Mouse (Mus musculus) cerebellum, adult 11-12 months (tissue): ENCODE data around the gene Filip1l.

Experiments
- DNase-seq: peaks from one replicate; pipeline ENCODE4 v3.0.0; 2022

Gene Filip1l

DNA sequence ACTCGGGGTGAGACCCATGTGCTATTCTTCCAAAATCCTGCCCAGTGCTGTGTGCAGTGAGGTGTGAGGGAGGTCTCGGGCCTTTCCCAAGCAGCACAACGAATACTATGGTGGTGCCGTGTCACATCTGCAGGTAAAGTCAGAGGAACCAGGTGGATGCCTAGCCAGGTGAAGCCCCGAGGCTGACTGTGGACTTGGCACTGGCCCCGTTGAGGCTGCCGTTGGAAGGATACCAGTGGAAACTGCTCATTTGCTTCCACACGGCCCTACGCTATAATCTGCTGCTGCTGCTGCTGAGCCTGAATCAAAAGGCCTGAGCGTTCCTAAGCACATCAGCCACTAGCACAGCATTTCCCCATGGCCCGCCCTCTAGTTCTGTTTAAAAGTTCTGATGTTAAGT is 86.3 kb downstream of the Filip1l start:
- DNase-seq: no peak

GRCm38 (mm10) chr16:57440706-57441437 is 88.0 kb downstream of the Filip1l start:
- no peak for DNase-seq

DNA sequence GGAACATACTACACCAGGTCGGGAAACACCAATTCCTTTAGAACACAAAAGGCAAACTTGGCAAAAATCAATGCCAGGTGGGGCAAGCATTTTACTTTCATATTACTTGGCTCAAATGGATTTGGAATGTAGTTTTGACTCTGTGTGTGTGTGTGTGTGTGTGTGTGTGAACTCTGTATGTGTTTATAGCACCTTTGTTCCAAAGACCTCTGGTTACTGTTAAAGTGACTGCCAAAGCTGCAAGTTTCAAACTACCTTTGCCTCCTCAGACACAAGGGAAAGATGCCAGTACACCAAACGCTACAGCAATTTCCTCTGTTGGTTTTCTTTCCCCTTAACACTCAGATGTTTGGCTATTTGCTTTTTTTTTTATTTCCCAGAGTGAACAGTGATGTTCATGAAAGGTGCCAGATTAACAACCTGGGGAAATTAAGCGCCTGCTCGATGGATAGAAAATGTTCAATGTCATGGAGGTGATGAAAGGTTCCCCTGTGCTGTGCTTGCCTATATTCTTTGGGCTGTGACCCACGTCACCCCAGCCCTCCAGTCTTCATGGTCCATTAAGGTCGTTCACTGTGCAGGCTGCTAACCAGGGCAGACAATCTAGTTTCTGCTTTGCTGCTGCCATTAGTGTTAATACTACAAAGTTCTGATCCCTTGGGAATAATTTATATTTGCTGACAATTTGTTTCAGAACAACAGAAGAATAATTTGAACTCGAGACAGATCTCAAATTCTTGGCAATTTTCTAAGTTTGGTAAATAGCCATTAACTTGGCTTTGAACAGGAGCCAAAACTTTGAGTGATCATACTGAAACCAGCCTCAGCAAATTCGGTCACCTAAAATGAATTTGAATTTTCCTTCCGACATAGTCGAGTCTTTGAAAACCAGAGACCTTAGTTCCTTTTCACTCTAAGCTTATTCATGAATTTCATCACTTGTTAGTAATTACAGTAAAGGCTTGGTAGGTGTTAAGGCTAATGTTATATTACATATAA is 92.5 kb downstream of the Filip1l start:
- DNase-seq: no peak

- no peak for DNase-seq
Measured at GRCm38 (mm10) chr16:57453009-57453408, 100.1 kb downstream of the Filip1l start.

DNA sequence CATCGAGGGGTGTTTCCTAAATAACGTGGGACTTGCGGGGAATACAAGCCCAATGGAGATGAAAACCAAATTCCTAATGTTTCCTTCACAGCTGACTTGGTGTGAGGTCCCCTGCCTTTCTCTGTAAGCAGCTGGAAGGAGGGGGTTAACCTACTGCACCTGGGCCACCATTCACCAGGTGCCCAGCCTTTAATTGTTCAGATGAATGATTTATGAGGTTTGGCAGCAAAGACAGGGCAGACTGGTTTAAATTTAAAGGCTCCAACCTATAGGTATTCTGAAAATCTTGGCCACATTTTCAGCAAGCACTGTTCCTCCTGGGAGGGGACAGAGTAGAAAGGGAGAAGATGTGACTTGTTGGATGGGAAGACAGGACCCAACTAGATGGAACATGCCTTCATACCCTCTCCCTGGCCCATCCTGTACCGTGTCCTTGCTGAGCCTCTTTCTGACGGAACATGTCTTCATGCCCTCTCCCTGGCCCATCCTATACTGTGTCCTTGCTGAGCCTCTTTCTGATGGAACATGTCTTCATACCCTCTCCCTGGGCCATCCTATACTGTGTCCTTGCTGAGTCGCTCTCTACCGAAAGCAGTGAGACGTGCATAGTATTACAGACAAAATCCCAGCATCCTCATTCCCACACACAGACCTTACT is 101.3 kb downstream of the Filip1l start:
- DNase-seq: no peak

- no peak for DNase-seq
Measured at GRCm38 (mm10) chr16:57455573-57455972, 102.7 kb downstream of the Filip1l start.

DNA sequence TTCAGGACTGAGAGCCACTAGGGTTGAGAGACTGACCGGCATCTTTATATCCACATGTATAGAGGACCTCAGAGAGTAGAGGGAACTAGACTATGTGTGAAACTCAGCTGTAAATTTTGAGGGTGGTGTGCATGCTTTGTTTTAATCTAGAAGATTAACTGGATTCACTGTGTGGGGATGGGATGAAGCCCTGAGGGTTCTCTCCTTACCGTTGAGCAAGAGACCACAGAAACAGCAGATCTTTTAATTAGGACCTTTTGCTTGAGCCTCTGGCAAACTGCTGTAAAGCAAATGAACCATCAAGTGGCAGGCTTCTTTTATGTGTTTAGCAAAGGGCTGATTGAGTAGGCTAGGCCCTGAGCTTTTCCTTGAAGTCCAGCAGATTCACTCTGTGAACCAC is 103.1 kb downstream of the Filip1l start:
- no peak for DNase-seq

DNA sequence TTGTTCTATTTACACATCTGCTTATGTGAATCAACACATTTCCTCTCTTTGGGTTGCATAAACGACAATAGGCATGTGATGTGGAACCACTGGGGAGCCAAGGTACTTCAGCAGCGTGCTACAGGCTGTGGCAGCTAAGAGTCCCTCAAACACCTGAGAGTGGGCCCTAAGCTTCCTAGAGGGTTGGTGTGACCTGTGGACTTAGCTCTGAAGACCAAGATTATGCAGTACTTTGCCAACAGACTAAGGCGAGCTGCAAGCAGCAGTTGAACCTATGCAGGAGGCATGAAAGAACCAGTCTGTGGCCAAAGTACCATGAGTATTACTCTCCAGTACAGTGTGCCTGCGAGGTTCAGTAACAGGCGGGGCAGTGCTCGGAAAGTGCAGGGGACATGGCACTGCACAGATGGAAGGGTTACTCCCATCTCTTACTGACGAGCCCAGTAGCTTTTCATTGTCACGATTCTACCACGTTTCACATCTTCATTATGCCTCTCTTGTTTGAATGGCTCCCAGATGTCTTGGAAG is 112.6 kb downstream of the Filip1l start:
- DNase-seq: no peak

DNA sequence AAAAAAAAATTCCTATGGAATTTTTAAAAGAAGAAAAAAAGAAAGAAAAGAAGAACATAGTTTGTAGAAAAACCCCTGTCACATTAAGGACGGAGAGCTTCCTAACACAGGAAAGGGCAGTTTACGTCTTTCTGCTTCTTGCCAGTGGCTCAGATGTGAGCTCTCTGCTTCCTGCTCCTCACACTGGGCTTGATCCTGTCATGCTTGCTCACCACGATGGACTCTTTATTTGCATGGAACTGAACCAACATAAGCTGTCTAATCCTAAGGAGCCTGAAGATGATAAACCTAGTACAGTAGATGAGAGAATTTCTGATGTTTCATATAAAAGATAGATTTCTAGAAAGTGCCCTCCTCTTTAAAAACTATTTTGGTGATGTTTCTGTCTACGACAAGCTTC is 116.4 kb downstream of the Filip1l start:
- DNase-seq: no peak

DNA sequence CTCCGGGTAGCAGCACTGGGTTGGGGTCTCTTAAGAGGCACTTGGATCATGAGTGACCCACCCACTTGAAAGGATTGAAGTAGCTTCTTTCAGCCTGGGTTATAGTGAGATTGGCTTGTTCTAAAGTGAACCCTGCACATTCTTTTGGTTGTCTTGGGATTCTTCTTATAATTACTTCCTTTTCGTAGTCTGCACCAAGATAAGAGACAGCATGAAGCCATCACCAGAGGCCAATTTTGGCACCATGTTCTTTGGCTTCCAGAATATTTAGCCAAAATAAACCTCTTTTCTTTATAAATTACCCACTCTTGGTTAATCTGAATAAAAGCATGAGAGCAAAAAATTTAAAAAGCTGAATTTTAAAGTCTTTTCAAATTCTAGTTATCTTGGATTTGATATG is 117.0 kb downstream of the Filip1l start:
- DNase-seq: no peak

DNA sequence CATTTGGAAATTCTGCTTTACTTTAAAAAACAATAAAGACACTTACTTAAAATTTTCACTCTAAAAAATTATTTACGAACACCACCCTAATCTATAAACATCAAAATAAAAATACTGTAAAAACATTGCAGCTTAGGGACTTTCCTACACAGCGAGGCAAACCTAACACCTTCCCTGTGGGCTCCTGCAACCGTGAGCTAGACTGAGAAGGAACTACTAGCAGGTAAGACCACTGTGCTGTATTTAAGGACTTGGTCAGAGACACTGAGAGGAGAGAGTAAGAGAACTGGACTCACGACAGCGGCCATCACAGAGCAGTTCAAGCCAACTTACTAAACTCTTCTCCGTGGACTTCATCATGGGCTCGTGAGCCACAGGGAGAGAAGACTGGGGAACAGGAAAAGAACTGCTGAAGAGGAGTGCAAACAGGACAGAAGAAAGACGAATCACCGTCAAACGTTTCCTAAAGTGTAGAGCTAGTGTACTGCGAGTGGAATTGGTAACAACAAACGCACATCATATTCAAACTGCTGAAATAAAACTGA is 117.5 kb downstream of the Filip1l start:
- no peak for DNase-seq

DNA sequence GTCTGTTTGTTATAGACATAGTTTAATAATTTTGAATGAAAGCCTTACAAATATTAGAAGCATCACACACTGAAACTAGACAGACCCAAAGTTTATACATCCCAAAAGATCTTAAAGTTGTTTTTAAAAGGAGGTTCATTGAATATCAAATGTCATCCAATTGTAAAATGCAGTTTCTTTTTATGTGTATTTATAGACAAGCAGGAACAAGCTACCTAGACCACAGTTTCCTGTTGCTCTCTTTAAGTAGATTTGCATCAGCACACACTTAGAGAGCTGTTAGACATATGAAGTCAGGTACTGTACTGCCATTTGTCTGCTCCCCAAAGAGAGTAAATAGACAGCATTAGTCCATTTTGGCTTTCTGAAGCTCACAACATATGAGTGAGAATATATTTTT is 118.2 kb downstream of the Filip1l start:
- no peak for DNase-seq

DNA sequence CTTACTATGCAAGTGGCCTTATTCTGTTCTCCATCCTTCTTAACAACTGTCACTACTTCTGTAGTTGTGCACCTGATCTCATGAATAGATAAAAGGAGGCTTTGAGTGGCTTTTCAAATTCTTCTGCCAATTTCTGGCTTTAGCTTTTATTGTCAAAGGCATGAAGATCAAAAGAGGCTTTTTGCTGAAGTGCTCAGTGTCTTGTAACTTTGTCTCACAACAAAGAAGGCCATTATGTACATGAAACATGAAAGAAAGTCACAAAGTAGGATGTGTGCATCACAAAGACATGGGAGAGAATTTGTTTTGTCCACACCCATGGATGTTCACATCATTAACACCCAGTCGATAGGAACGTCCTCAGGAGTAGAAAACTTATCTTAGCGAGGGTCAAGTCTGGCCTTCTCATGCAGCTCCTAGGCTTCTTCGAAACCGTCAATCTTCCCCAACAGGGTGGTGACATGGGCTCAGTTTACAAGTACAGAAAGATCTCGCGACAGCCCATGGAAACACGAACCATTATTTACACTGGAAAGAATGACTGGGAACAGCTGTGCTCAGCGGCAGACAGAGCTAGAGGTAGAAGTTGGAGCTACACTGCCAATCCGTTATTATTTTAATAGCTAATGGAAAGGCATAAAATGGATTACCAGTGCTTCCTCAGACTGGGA is 120.7 kb downstream of the Filip1l start:
- no peak for DNase-seq

DNA sequence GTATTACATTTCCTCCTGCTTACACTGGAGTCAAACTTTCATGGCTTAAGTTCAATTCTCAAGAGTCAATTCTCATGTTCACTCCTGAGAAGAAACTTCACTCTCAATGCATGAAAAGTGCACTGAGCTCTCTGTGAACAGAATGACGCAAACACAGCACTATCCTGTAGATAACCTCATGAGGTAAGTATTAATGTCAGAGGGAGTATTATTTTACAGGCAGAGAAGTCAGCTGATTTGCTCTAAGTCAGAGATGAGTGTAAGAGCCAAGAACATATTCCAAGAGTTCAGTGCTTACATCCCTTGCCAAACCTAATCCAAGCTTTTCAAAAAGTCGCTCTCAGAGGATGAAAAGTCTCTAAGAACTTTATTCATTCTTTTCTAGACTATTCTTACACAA is 125.6 kb downstream of the Filip1l start:
- no peak for DNase-seq

DNA sequence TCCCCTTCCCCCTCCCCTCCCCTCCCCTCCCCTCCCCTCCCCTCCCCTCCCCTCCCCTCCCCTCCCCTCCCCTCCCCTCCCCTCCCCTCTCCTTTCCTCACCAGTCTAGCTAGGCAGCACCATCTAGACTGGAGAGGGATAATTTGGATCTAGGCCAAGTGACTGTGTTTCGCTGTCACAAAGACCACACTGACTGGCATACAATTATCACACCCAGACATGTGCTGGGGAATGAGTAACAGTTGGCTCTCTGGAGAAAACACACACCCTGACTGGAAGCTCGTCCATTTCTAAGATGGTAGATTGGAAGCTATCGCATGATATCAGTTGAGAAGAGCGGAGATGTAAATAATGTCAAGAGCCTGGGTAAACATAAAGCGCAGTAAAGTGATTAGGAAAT is 126.9 kb downstream of the Filip1l start:
- DNase-seq: no peak

DNA sequence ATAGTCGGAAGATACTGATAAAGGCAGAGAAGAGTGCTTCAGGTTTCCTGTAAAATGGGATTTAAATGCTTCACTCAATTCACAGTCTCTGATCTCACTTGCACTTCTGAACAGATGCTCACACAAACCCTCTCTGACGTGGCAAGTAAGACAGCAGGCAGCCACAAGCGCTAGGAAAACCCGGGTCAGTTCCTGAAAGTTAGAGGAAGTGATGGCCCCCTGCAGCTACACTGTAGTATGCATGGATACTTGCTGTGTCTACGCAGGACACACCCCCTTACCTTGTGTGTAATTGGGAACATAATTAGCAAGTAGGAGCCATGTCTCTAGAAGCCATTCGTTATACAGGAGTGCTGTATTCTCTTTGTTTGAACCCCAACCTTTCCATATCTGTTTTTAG is 129.4 kb downstream of the Filip1l start:
- no peak for DNase-seq

GRCm38 (mm10) chr16:57482911-57483310 is 130.0 kb downstream of the Filip1l start:
- no peak for DNase-seq

DNA sequence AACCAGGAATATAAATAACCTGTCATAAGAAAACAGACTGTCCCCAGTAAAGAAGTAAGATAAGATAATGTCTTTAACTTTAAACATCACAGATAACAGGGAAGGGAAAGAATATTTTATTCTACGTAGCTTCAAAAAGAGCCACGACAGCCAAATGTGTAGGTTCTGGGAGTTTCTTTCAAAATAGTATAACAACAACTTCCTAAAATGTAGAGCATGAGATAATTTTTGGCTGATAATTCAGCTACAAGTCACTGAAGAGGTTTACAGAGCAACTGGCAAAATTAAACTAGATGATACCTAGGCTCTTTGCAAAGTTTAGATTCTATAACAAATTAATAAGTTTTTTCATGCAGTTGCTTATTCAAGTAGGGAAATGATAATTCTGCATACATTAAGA is 130.6 kb downstream of the Filip1l start:
- DNase-seq: no peak

DNA sequence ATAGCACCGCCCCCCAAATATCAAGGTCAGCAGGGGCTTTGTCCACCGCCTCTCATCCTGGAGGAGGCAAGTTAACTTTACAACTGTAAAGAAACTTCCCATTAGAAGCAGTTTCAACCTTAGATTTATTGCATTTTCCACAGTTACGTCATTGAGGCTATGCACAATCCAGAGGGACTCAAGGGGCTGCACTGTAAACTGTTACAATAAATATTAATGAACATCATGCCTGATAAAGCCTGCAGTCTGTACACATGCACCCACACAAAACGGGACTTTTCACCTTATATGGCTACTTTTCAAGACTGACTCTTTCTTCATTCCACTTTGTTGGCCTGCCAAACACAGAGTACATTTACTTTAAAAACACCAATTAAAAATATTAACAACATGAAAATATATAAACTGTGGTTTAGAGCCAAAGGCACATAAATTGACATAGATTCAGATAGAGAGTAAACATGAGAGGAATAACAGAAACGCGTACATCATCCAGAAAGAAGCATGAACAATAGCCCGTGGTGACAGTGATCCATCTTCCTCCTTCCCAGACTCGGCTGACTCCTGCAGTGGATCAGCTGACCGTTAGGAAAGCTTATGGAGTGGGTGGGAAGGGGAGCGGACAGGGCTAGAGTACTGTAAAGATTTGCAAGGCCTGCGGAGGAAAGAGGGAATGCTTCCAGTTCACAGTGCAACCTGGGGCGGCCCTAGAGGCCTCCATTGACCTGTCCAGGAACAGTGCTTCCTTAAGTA is 131.3 kb downstream of the Filip1l start:
- no peak for DNase-seq

DNA sequence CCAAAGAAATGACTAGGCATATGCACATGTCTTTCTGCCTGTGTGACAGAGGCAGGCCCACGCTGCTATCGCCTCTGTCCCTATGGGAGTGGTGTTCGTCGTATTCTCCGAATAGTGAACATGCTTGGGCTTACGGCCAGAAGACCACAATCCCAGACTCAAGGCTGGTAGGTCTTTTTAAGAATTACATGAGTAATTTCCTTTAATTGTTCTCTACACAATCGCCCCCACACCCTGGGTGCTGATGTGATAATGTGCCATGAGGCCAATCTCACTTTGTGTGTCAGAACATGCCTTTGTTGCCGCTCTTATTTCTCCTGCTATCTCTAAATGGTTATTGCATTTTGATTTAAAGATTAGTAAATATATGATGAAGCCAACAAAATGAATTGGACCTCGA is 132.4 kb downstream of the Filip1l start:
- no peak for DNase-seq

DNA sequence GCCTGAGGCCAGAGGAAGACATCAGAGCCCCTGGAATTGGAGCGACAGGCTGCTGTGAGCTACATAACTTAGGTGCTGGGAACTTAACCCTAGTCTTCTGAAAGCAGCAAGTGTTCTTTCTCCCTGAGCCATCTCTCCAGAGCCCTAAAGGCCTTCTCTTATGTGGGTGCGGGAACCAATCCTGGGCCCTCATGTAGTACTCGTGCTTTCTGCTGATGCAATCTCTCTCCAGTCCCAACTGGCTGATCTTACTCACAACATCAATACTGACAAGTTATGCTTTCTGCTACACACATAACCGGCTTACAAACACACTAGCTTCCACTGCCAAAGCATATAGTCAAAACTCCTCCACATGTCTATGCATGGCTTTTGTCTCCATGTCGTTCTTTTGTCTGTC is 133.4 kb downstream of the Filip1l start:
- DNase-seq: no peak

DNA sequence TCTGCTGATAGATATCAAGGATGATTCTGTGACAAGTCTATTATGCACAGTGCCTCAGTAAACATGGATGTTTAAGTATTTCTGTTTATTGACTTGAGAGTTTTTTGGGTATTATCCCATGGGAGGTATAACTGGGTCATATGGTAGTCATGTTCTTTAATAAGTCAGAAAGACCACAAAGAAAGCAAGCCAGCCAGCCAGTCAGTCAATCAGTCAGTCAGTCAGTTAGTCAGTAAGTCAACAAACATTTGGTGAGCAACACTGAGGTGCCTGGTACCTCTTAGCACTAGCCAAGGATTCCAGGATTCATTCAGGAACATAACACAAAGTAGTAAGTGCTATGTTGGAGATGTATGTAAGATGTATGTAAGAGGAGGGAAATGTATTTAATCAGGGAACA is 135.8 kb downstream of the Filip1l start:
- no peak for DNase-seq
